Mouse (Mus musculus) CD4-positive naive resting alpha-beta T cell, adult 57 days (primary cell): ENCODE measurements around the gene Klc3. TPM values are rescaled to one million over a fixed set of nuclear protein-coding genes. Genes with fewer than 3 reads are reported as not detected.

ENCODE experiments used
- total RNA-seq: library from RNA; stranded (reverse); gene quantifications from one replicate; pipeline ENCODE4 v1.2.4, GENCODE M21; 2023

Klc3 gene
- 7.1 TPM for total RNA-seq

DNA sequence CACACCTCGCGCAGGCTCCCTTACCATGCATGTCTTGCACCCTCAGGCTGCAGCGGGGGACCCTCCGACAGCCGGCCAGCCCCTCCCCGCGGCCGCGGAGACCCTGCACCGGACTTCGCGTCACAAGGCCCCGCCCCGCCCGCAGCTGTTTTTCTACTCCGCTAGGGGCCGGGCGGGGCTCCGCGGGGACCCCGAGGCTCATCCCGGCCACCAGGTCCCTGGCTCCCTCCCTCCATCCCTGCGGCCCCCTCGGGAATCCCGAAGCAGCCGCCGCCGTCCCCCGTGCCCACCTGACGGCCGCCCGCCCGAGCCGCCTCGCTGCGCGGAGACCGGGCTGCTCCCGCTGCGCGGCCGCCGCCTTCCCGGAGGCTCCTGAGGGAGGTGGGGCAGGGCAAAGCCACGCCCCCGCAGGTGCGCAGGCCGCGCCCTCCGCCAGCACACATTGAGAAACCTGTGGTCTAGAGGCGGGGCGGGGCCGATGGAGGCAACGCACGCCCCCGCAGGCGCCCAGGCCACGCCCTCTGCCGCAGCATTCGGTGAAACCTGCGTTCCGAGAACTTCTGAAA is at the start of gene Klc3:
Gene Klc3 (minus strand): TSS at position 374 of the 566 bp plus-strand sequence.

GRCm38 (mm10) chr7:19404476-19404875 is 572 bp upstream of the Klc3 start, which contains the start of gene Ckm:
Ckm (plus strand) TSS chr7:19404776.

DNA sequence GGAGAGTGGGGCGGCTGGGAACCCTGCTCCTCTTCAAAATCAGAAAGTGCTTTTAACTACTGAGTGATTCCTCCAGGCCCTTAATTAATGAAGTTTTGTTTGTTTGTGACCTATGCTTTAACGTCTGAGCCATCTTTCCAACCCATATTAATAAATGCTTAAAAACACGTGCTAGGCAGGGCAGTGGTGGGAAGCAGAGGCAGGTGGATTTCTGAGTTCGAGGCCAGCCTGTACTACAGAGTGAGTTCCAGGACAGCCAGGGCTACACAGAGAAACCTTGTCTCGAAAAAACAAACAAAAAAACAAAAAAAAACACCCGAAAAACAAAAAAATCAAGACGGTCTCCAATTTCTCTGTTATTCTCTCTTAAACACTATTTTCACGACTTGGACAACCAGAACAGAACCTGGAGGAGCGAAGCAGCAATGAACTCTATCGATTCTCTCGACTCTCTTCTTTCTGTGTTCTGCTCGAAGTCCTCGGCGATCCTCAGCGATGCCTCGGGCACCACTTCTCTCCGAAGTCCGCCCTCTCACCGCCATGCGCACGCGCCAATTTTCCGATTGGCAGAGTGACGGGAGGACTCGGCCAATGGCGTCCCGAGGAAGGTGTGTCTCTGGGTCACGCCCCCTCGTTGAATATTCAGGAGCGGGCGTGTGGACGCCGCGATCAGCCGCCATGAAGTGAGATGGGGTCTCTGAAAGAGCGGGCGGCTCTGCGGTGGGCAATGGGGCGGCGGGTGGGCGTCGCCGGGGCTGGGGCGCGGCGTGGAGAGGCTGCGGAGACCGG is 22.3 kb downstream of the Klc3 start, which contains the start of gene Ercc2:
Gene Ercc2 (plus strand): TSS at position 634 of the 789 bp plus-strand sequence.

GRCm38 (mm10) chr7:19359299-19359891 is 44.5 kb downstream of the Klc3 start, which contains the start of the genes Cd3eap and Ppp1r13l:
Cd3eap (minus strand) TSS chr7:19359483.
Ppp1r13l (plus strand) TSS chr7:19359749.

Other genes starting within 250 kb of the Klc3 start
- gene Gipr, start 238.0 kb downstream of the Klc3 start, total RNA-seq = not detected
- gene Eml2, start 227.7 kb downstream of the Klc3 start, total RNA-seq = 21.9 TPM
- gene Gpr4, start 191.6 kb downstream of the Klc3 start, total RNA-seq = not detected
- gene Opa3, start 175.8 kb downstream of the Klc3 start, total RNA-seq = 42.7 TPM
- 277 TPM for gene Vasp, start 132.3 kb downstream of the Klc3 start, total RNA-seq
- 0.89 TPM for gene Ppm1n, start 124.0 kb downstream of the Klc3 start, total RNA-seq
- not detected for gene Rtn2, start 121.5 kb downstream of the Klc3 start, total RNA-seq
- 869 TPM for gene Fosb, start 94.1 kb downstream of the Klc3 start, total RNA-seq
- 55.4 TPM for gene Ercc1, start 59.3 kb downstream of the Klc3 start, total RNA-seq
- gene Cd3eap, start 44.6 kb downstream of the Klc3 start, total RNA-seq = 15.5 TPM
- gene Ppp1r13l, start 44.4 kb downstream of the Klc3 start, total RNA-seq = 1.5 TPM
- 74.3 TPM for gene Ercc2, start 22.1 kb downstream of the Klc3 start, total RNA-seq
- not detected for gene Ckm, start 672 bp upstream of the Klc3 start, total RNA-seq
- 34.7 TPM for gene Mark4, start 54.7 kb upstream of the Klc3 start, total RNA-seq
- gene Exoc3l2, start 59.2 kb upstream of the Klc3 start, total RNA-seq = not detected
- gene Bloc1s3, start 104.3 kb upstream of the Klc3 start, total RNA-seq = 4.1 TPM
- gene Trappc6a, start 104.3 kb upstream of the Klc3 start, total RNA-seq = 25.3 TPM
- gene Nkpd1, start 113.7 kb upstream of the Klc3 start, total RNA-seq = not detected
- 61.6 TPM for gene Ppp1r37, start 159.0 kb upstream of the Klc3 start, total RNA-seq
- gene Zfp296, start 173.2 kb upstream of the Klc3 start, total RNA-seq = 0.83 TPM
- gene Gemin7, start 173.5 kb upstream of the Klc3 start, total RNA-seq = 52.5 TPM
- 84.2 TPM for gene Clasrp, start 200.4 kb upstream of the Klc3 start, total RNA-seq
- 56.3 TPM for gene Relb, start 225.3 kb upstream of the Klc3 start, total RNA-seq